Mouse (Mus musculus): ENCODE data around the gene Clrn1. TPM values are rescaled to one million over a fixed set of nuclear protein-coding genes. Genes with fewer than 3 reads are reported as not detected.

Clrn1 gene
- polyA plus RNA-seq (2015; fragmentation: Nextera tagmentation; extraction: Ambion mirVana), result 0.40 and 1.0 TPM in 2 replicates

DNA sequence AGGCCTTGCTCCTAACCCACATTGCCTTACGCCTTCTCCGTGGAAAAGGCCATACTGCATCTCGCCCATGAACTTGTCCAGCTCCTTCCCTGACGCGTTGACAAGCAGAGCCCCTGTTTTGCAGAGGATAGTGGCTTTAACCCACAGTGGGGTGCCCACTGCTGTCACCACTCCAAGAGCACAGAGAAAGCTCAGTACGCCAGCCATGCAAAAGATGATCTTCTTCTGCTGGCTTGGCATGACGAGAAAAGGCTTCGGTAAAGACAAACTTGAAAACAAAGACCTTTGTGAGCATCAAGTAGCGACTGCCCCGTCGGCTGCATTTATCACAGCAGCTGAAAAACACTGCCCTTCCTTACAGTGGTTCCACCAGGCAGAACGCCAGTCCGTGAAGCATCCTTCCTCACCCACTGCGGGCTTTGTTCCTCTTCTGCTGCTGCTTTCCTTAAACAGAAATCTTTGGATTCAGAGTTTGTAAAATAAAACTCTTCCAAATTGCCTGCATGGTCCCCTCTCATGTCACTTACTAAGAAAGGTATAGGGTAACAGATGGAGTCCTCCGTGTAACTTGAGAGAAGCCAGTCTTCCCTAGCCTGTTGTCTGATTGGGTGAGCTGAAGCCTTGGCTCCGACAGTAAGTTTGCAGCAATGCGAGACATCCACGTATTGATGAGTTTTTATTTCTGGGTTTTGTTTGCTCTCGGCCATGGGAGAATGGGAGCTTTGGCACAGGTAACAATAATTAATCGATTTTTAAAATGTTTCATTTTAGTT lies at the start of gene Clrn1:
Gene Clrn1 (minus strand): TSS at position 540 of the 773 bp plus-strand sequence.
- Histone ChIP-seq H3K27me3 (ENCODE audit: control insufficient read depth, insufficient read depth, low read length) (no peaks in the 10 kb centered on the region), H3K4me3 (ENCODE audit: low read length) (no peak within 1 kb of the TSS), H3K9ac (ENCODE audit: low read length) (no peak within 1 kb of the TSS), H3K36me3 (ENCODE audit: control insufficient read depth, insufficient read depth) (no peaks in the 10 kb centered on the region), H3K4me2 (ENCODE audit: low read depth, low read length) (no peak within 1 kb of the TSS), H3K9me3 (replicated peaks; ENCODE audit: control insufficient read depth, low read length) (no peaks in the 10 kb centered on the region), H3K4me1 (ENCODE audit: control insufficient read depth, insufficient read depth, low read length) (no peaks in the 10 kb centered on the region), H3K27ac (ENCODE audit: low read length) (no peak within 1 kb of the TSS)
- 69% methylated on average over 20 of the region's 20 CpGs for WGBS
- ATAC-seq (replicated peaks; ENCODE audit: extremely low read depth, insufficient read depth, low FRiP score), result no peak

- no peak for ATAC-seq (replicated peaks; ENCODE audit: extremely low read depth, insufficient read depth, low FRiP score)
- no peak overlapping the region for H3K27ac ChIP-seq (ENCODE audit: low read length)
These were observed 38.9 kb upstream of the Clrn1 start for GRCm38 (mm10) chr3:58924027-58924426.

DNA sequence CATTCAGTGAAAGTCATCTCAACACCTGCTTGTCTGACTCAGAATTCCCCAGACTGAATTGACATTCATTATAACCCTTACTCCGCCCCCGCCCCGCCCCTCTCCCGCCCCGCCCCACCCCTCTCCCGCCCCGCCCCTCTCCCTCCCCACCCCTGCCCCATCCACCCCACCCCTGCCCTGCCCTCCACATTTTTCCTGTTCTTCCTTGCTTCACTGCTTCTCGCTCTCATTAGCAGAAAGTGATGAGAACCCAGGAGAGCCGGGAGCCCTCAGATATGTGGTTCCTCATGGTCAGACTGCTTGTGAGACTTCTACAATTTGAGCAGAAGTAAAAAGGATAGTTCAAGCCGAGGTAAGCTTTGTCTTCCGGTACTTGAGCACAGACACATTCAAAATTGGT lies 38.0 kb upstream of the Clrn1 start:
- Histone ChIP-seq H3K4me2 (ENCODE audit: low read depth, low read length) (no peak overlapping the region), H3K4me1 (ENCODE audit: control insufficient read depth, insufficient read depth, low read length) (no peaks in the 10 kb centered on the region), H3K4me3 (ENCODE audit: low read length) (no peak overlapping the region), H3K27me3 (ENCODE audit: control insufficient read depth, insufficient read depth, low read length) (no peaks in the 10 kb centered on the region), H3K9ac (ENCODE audit: low read length) (no peak overlapping the region), H3K9me3 (replicated peaks; ENCODE audit: control insufficient read depth, low read length) (no peaks in the 10 kb centered on the region), H3K27ac (ENCODE audit: low read length) (no peak overlapping the region), H3K36me3 (ENCODE audit: control insufficient read depth, insufficient read depth) (no peaks in the 10 kb centered on the region)
- ATAC-seq (replicated peaks; ENCODE audit: extremely low read depth, insufficient read depth, low FRiP score), result no peak
- WGBS, result 74% methylated on average over 8 of the region's 11 CpGs

More at GRCm38 (mm10) chr3:58924027-58924426, 38.9 kb upstream of the Clrn1 start:
- Histone ChIP-seq H3K27me3 (ENCODE audit: control insufficient read depth, insufficient read depth, low read length) (no peaks in the 10 kb centered on the region), H3K9ac (ENCODE audit: low read length) (no peak overlapping the region), H3K4me3 (ENCODE audit: low read length) (no peak overlapping the region), H3K4me1 (ENCODE audit: control insufficient read depth, insufficient read depth, low read length) (no peaks in the 10 kb centered on the region), H3K36me3 (ENCODE audit: control insufficient read depth, insufficient read depth) (no peaks in the 10 kb centered on the region), H3K9me3 (replicated peaks; ENCODE audit: control insufficient read depth, low read length) (no peaks in the 10 kb centered on the region), H3K4me2 (ENCODE audit: low read depth, low read length) (no peak overlapping the region)
- WGBS, result 69% methylated on average over 7 of the region's 7 CpGs

GRCm38 (mm10) chr3:58922636-58923035 lies 37.5 kb upstream of the Clrn1 start:
- Histone ChIP-seq H3K27me3 (ENCODE audit: control insufficient read depth, insufficient read depth, low read length) (no peaks in the 10 kb centered on the region), H3K36me3 (ENCODE audit: control insufficient read depth, insufficient read depth) (no peaks in the 10 kb centered on the region), H3K9me3 (replicated peaks; ENCODE audit: control insufficient read depth, low read length) (no peaks in the 10 kb centered on the region), H3K27ac (ENCODE audit: low read length) (no peak overlapping the region), H3K4me2 (ENCODE audit: low read depth, low read length) (no peak overlapping the region), H3K4me3 (ENCODE audit: low read length) (no peak overlapping the region), H3K9ac (ENCODE audit: low read length) (no peak overlapping the region), H3K4me1 (ENCODE audit: control insufficient read depth, insufficient read depth, low read length) (no peaks in the 10 kb centered on the region)
- ATAC-seq (replicated peaks; ENCODE audit: extremely low read depth, insufficient read depth, low FRiP score), result no peak
- WGBS, result 78% methylated on average over 7 of the region's 7 CpGs

DNA sequence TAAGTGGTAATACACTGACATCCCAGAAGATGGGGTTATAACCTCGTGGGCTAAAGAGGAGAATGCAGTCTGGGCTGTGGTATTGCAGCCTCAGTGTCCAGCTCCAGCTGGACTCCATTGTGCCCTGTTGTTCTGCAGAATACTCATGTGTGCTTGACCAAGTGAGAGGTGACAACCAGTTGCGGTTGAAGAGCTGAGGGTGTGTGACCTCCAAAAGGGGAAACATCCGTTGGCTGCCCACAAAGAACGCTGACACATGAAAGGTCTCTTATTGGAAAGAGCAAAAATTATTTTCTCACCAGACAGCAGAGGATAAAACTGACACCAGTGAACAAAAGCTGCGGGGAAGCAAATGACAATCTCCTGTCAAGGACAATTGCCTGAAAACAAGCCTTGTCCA lies 36.2 kb upstream of the Clrn1 start:
- Histone ChIP-seq H3K9me3 (replicated peaks; ENCODE audit: control insufficient read depth, low read length) (no peaks in the 10 kb centered on the region), H3K27ac (ENCODE audit: low read length) (no peak overlapping the region), H3K4me2 (ENCODE audit: low read depth, low read length) (no peak overlapping the region), H3K9ac (ENCODE audit: low read length) (no peak overlapping the region), H3K4me3 (ENCODE audit: low read length) (no peak overlapping the region), H3K4me1 (ENCODE audit: control insufficient read depth, insufficient read depth, low read length) (no peaks in the 10 kb centered on the region), H3K27me3 (ENCODE audit: control insufficient read depth, insufficient read depth, low read length) (no peaks in the 10 kb centered on the region), H3K36me3 (ENCODE audit: control insufficient read depth, insufficient read depth) (no peaks in the 10 kb centered on the region)
- WGBS, result 59% methylated on average over 5 of the region's 5 CpGs
- no peak for ATAC-seq (replicated peaks; ENCODE audit: extremely low read depth, insufficient read depth, low FRiP score)

DNA sequence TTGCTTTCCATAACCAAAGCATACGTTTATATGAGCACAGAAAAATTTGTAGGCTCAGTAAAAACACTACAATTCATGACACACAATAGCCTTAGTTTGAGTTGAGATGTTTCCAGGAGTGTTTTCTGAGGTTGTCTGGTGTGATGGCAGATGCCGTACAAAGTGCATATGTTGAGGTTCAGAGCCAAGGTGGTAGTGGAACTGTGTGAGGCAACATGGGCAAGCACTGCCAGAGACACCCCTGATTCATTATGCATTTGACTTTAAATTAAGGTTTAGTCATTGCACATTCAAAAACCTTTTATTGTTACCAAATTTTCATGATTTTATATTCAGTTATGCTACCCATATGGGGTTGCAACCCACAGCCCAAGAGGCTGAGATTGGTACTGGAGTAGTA lies 19.5 kb upstream of the Clrn1 start:
- Histone ChIP-seq H3K27me3 (ENCODE audit: control insufficient read depth, insufficient read depth, low read length) (no peaks in the 10 kb centered on the region), H3K9me3 (replicated peaks; ENCODE audit: control insufficient read depth, low read length) (no peaks in the 10 kb centered on the region), H3K4me2 (ENCODE audit: low read depth, low read length) (no peak overlapping the region), H3K27ac (ENCODE audit: low read length) (no peak overlapping the region), H3K4me3 (ENCODE audit: low read length) (no peak overlapping the region), H3K9ac (ENCODE audit: low read length) (no peak overlapping the region), H3K4me1 (ENCODE audit: control insufficient read depth, insufficient read depth, low read length) (no peaks in the 10 kb centered on the region), H3K36me3 (ENCODE audit: control insufficient read depth, insufficient read depth) (no peaks in the 10 kb centered on the region)
- WGBS, result 90% methylated on average over 2 of the region's 2 CpGs
- ATAC-seq (replicated peaks; ENCODE audit: extremely low read depth, insufficient read depth, low FRiP score), result no peak

DNA sequence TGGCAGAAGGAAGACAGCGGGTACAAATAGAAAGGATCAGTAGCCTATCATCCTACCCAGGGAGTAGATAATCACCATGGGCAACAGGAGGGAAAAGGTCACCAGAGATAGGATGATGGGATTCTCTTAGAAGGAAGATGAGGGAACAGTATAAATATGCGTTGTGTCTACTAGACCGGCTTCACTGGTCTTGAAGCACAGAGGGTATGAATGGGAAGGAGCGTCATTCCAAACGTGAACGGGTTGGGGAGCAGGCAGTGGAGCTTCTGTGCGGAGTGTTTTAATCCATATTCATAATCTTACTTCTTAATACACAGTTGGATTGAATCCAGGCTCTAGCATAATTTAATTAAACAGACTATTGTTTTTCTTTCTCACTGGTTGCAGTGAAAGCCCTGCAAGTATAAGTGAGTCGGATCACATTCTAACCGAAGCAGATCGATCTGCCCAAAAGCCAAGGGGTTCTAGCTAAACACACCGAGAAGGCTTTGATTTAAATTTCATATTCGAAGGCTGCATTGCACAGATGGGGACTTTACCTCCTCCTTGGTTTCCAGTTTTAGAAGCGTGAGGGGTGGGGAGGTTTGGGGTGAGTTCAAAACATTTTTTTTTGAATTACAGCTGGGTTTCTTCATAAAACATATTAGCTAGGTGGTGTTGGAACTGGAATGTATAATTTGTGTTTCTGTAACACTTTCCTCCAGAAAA lies 17.1 kb upstream of the Clrn1 start:
- no peak for ATAC-seq (replicated peaks; ENCODE audit: extremely low read depth, insufficient read depth, low FRiP score)
- Histone ChIP-seq H3K4me3 (ENCODE audit: low read length) (no peak overlapping the region), H3K36me3 (ENCODE audit: control insufficient read depth, insufficient read depth) (no peaks in the 10 kb centered on the region), H3K9ac (ENCODE audit: low read length) (no peak overlapping the region), H3K9me3 (replicated peaks; ENCODE audit: control insufficient read depth, low read length) (no peaks in the 10 kb centered on the region), H3K4me1 (ENCODE audit: control insufficient read depth, insufficient read depth, low read length) (no peaks in the 10 kb centered on the region), H3K27me3 (ENCODE audit: control insufficient read depth, insufficient read depth, low read length) (no peaks in the 10 kb centered on the region), H3K27ac (ENCODE audit: low read length) (no peak overlapping the region), H3K4me2 (ENCODE audit: low read depth, low read length) (no peak overlapping the region)
- WGBS, result 81% methylated on average over 13 of the region's 13 CpGs

DNA sequence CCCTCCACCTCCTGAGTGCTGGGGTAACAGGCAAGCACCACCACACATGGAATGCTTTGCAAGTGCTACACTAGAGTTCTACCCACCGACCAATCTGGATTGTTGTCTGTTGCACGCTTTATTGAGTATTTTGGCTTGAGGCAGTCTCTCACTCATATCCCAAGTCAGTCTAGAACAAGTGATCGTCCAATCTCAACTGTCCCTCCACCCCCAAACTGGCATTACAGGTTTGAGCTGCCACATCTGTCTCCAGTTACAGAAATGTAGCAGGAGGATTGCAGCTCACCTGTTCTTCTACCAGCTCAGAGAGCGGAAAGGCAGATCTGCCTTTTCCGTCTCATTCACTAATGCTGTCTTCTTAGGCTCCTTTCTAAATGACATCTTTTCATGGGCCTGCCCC lies 10.0 kb upstream of the Clrn1 start:
- H3K9ac ChIP-seq (ENCODE audit: low read length), result no peak overlapping the region

DNA sequence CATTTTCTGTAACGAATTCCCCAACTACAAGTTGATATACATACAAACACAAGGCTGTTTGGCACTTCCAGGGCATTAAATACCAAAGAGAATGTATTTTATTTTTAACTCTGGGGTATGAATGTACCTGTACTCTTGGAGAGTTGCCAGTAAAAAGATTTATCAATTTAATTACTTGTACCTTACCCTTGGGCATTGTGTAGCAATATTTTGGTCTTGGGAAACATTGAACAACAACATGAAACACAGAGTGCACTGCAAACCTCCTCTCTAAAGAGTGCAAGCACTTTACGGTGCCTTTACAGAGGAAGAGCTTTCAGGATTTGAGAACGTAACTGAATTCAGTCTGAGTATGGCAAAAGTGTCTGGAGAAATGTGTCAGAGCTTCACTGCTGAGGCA lies 9.4 kb upstream of the Clrn1 start:
- H3K27ac ChIP-seq (ENCODE audit: low read length), result no peak overlapping the region
- no peak overlapping the region for H3K4me2 ChIP-seq (ENCODE audit: low read depth, low read length)
- WGBS, result 74% methylated on average over 3 of the region's 3 CpGs
- no peaks in the 10 kb centered on the region for H3K36me3 ChIP-seq (ENCODE audit: control insufficient read depth, insufficient read depth)
- no peak for ATAC-seq (replicated peaks; ENCODE audit: extremely low read depth, insufficient read depth, low FRiP score)
- H3K4me3 ChIP-seq (ENCODE audit: low read length), result no peak overlapping the region
- no peaks in the 10 kb centered on the region for H3K4me1 ChIP-seq (ENCODE audit: control insufficient read depth, insufficient read depth, low read length)
- no peak overlapping the region for H3K9ac ChIP-seq (ENCODE audit: low read length)
- no peaks in the 10 kb centered on the region for H3K27me3 ChIP-seq (ENCODE audit: control insufficient read depth, insufficient read depth, low read length)
- H3K9me3 ChIP-seq (replicated peaks; ENCODE audit: control insufficient read depth, low read length), result no peaks in the 10 kb centered on the region

More for the DNA sequence above, 10.0 kb upstream of the Clrn1 start:
- Histone ChIP-seq H3K4me1 (ENCODE audit: control insufficient read depth, insufficient read depth, low read length) (no peaks in the 10 kb centered on the region), H3K4me2 (ENCODE audit: low read depth, low read length) (no peak overlapping the region), H3K4me3 (ENCODE audit: low read length) (no peak overlapping the region), H3K9me3 (replicated peaks; ENCODE audit: control insufficient read depth, low read length) (no peaks in the 10 kb centered on the region), H3K27me3 (ENCODE audit: control insufficient read depth, insufficient read depth, low read length) (no peaks in the 10 kb centered on the region), H3K27ac (ENCODE audit: low read length) (no peak overlapping the region), H3K36me3 (ENCODE audit: control insufficient read depth, insufficient read depth) (no peaks in the 10 kb centered on the region)
- WGBS, result 83% methylated on average over 5 of the region's 5 CpGs
- ATAC-seq (replicated peaks; ENCODE audit: extremely low read depth, insufficient read depth, low FRiP score), result no peak
